ENCODE assay signal across 8 mouse cellular contexts in genomic region chr6:117878700-117879407, GRCm38 (mm10). TPM values are rescaled to one million over a fixed set of nuclear protein-coding genes. Genes with fewer than 3 reads are reported as not detected.
DNase-seq lines count a peak whose midpoint lies in the region; ATAC-seq and TF ChIP-seq lines count a peak whose summit lies in the region.

No protein-coding gene starts in this region.

- peaks cover 10 to 19% of the 10 kb centered on the region in 2 experiments for H3K4me1 ChIP-seq in MEL (ENCODE audit: control insufficient read depth in 1 of 2, insufficient read depth in 2 of 2, low read length in 2 of 2)
- peaks cover 8% of the 10 kb centered on the region; the same call in 1 of the 2 replicates for H3K4me1 ChIP-seq in embryonic facial prominence, embryonic 15.5 days

- no peak for TF ChIP-seq RAD21 in MEL (IDR thresholded peaks at IDR 0.05; ENCODE audit: low read depth, low read length)

- peak in 1 of 2 experiments; percentile 52; a peak in 2 of 4 replicates for TF ChIP-seq EP300 in MEL (IDR thresholded peaks at IDR 0.05; ENCODE audit: low read depth in 1 of 2, low read length in 2 of 2)

- H3K27me3 ChIP-seq in MEL (ENCODE audit: control insufficient read depth in 1 of 2, insufficient read depth in 2 of 2, low read length in 2 of 2) = no peaks in the 10 kb centered on the region
- no peaks in the 10 kb centered on the region for H3K27me3 ChIP-seq in embryonic facial prominence, embryonic 15.5 days

- DNase-seq in adrenal gland, postnatal 25 days = peak; percentile 79
- DNase-seq in adrenal gland, adult 2 months = no peak
- peak; percentile 98 for DNase-seq in MEL (ENCODE audit: low read depth, low spot score)
- peak; percentile 93 to 94 for DNase-seq in heart, postnatal 10 days
- DNase-seq in layer of hippocampus, adult 9-11 months = peak; percentile 94
- peak; percentile 94 for DNase-seq in lung, postnatal 25 days (ENCODE audit: low spot score)
- peak; percentile 75 for DNase-seq in right cerebral cortex, postnatal 14 days

- peak in 1 of 2 experiments; percentile 88 for TF ChIP-seq POLR2A in MEL (IDR thresholded peaks at IDR 0.05; ENCODE audit: control insufficient read depth in 1 of 2, insufficient read depth in 1 of 2, low read depth in 1 of 2, low read length in 2 of 2, poor library complexity in 1 of 2)

- H3K4me3 ChIP-seq in MEL (ENCODE audit: control insufficient read depth in 1 of 2, insufficient read depth in 1 of 2, low read depth in 2 of 2, low read length in 2 of 2) = peak overlapping the region; percentile 60 to 70
- H3K4me3 ChIP-seq in embryonic facial prominence, embryonic 15.5 days (replicated peaks) = peak overlapping the region; percentile 56

- peak; percentile 87 for ATAC-seq in embryonic facial prominence, embryonic 15.5 days (ENCODE audit: insufficient number of reproducible peaks, low FRiP score, low TSS enrichment, low read depth)

- no peaks in the 10 kb centered on the region for H3K9me3 ChIP-seq in MEL (replicated peaks; ENCODE audit: insufficient read depth, low read length)
- H3K9me3 ChIP-seq in embryonic facial prominence, embryonic 15.5 days (replicated peaks) = no peaks in the 10 kb centered on the region

- TF ChIP-seq CTCF in MEL (IDR thresholded peaks at IDR 0.05 in 2 of 3, conservative IDR thresholded peaks at IDR 0.05 in 1 of 3; ENCODE audit: control insufficient read depth in 1 of 3, insufficient read depth in 1 of 3, low read depth in 2 of 3, low read length in 3 of 3, poor library complexity in 1 of 3, severe bottlenecking in 1 of 3) = no peak

- WGBS in embryonic facial prominence, embryonic 15.5 days = 11% methylated on average over 26 of the region's 26 CpGs

- peaks cover 11% of the 10 kb centered on the region for H3K79me2 ChIP-seq in MEL (ENCODE audit: control insufficient read depth, insufficient read depth, low read length, poor library complexity)

- peak overlapping the region; percentile 96 for H3K9ac ChIP-seq in MEL (ENCODE audit: control insufficient read depth, low read depth, low read length, poor library complexity, severe bottlenecking)
- H3K9ac ChIP-seq in embryonic facial prominence, embryonic 15.5 days = peak overlapping the region; percentile 59

- H3K27ac ChIP-seq in MEL (ENCODE audit: control insufficient read depth, low read depth, low read length) = peak overlapping the region; percentile 99
- peak overlapping the region; percentile 100 for H3K27ac ChIP-seq in embryonic facial prominence, embryonic 15.5 days (replicated peaks)

- peak overlapping the region; percentile 68 for H3K4me2 ChIP-seq in embryonic facial prominence, embryonic 15.5 days (replicated peaks)

- peaks cover 0 to 22% of the 10 kb centered on the region in 2 experiments; a peak in 2 of 4 replicates for H3K36me3 ChIP-seq in MEL (ENCODE audit: control insufficient read depth in 1 of 2, insufficient read depth in 2 of 2, low read length in 2 of 2)
- no peaks in the 10 kb centered on the region for H3K36me3 ChIP-seq in embryonic facial prominence, embryonic 15.5 days

- intact Hi-C loops in heart, postnatal 10 days (cut with DNase I) = loop anchor here (1.0 to 5.0 kb wide), 3 partner anchors 37 to 44 kb away; partner anchors contain the start of gene Zfp637

TF ChIP-seq in MEL, 35 proteins besides CTCF, POLR2A, EP300 and RAD21:
- TF ChIP-seq TBP (IDR thresholded peaks at IDR 0.05; ENCODE audit: low read depth, low read length) (peak; percentile 63; the same call in 1 of the 2 replicates), UBTF (IDR thresholded peaks at IDR 0.05; ENCODE audit: borderline replicate concordance, insufficient read depth, low read depth, low read length) (no peak), ETS1 (IDR thresholded peaks at IDR 0.05; ENCODE audit: low read depth, low read length) (peak; percentile 69), MAFK (IDR thresholded peaks at IDR 0.05; ENCODE audit: borderline replicate concordance, low read depth, low read length) (no peak), GATA1 (IDR thresholded peaks at IDR 0.05; ENCODE audit: low read depth, low read length) (peak; percentile 69), TCF12 (IDR thresholded peaks at IDR 0.05; ENCODE audit: low read depth, low read length) (peak; percentile 63), HCFC1 (IDR thresholded peaks at IDR 0.05; ENCODE audit: low read depth, low read length) (peak; percentile 87), MAX (IDR thresholded peaks at IDR 0.05; ENCODE audit: low read length) (no peak), GABPA (IDR thresholded peaks at IDR 0.05; ENCODE audit: low read depth, low read length) (no peak), POLR2AphosphoS2 (IDR thresholded peaks at IDR 0.05; ENCODE audit: low read length) (peak; percentile 74), MEF2A (IDR thresholded peaks at IDR 0.05; ENCODE audit: extremely low read depth, insufficient replicate concordance, low read depth, low read length, poor library complexity, severe bottlenecking) (no peak), USF2 (IDR thresholded peaks at IDR 0.05; ENCODE audit: borderline replicate concordance in 1 of 2, insufficient read depth in 1 of 2, low read depth in 1 of 2, low read length in 2 of 2) (no peak), ELF1 (IDR thresholded peaks at IDR 0.05; ENCODE audit: low read depth, low read length) (peak; percentile 96), CHD1 (IDR thresholded peaks at IDR 0.05; ENCODE audit: low read depth, low read length) (peak; percentile 92), MXI1 (IDR thresholded peaks at IDR 0.05; ENCODE audit: low read depth, low read length) (no peak), MYB (IDR thresholded peaks at IDR 0.05; ENCODE audit: low read depth, low read length) (no peak), USF1 (IDR thresholded peaks at IDR 0.05; ENCODE audit: low read depth, low read length) (no peak), MAZ (IDR thresholded peaks at IDR 0.05; ENCODE audit: low read depth, low read length) (no peak), SIN3A (IDR thresholded peaks at IDR 0.05; ENCODE audit: low read length) (peak; percentile 42; the same call in 1 of the 2 replicates), ZNF384 (IDR thresholded peaks at IDR 0.05; ENCODE audit: low read depth, low read length) (no peak), RCOR1 (IDR thresholded peaks at IDR 0.05; ENCODE audit: low read depth, low read length) (peak; percentile 41; the same call in 1 of the 2 replicates), ZMIZ1 (IDR thresholded peaks at IDR 0.05; ENCODE audit: low read depth, low read length) (peak; percentile 84), MYC (IDR thresholded peaks at IDR 0.05; ENCODE audit: low read depth, low read length) (no peak), NRF1 (IDR thresholded peaks at IDR 0.05; ENCODE audit: insufficient read depth, low read depth, low read length, poor library complexity, severe bottlenecking) (no peak), KAT2A (conservative IDR thresholded peaks at IDR 0.05; ENCODE audit: low read depth, low read length) (peak; percentile 62), TAL1 (IDR thresholded peaks at IDR 0.05; ENCODE audit: low read length) (no peak; the same call in 1 of the 2 replicates), POLR2AphosphoS5 (IDR thresholded peaks at IDR 0.05; ENCODE audit: borderline replicate concordance, low read depth, low read length) (no peak), SMC3 (IDR thresholded peaks at IDR 0.05; ENCODE audit: low read depth, low read length) (no peak)

RNA-seq across cellular contexts. Expression of gene Zfp239, which starts 17.0 kb away (rescaled TPM):
- total RNA-seq in adrenal gland, postnatal 25 days (2021) = 3.0 and 4.3 TPM in 2 replicates
- 1 to 10 TPM; 1.8 to 3.1 TPM for total RNA-seq in adrenal gland, adult 2 months (2021)
- 0.61 and 0.83 TPM in 2 replicates for polyA plus RNA-seq in adrenal gland, adult 2 months (2012; rRNA removed)
- 17.9 and 20.4 TPM in 2 replicates for total RNA-seq in MEL (2012; rRNA removed)
- 10 to 100 TPM in 1 of 2 experiments, not detected in 1; 18.6 TPM for polyA plus RNA-seq in MEL (2012; ENCODE audit: insufficient read depth in 1 of 2, insufficient read length in 2 of 2, low read depth in 1 of 2, low replicate concordance in 2 of 2, missing spikeins in 1 of 2)
- polyA plus RNA-seq in embryonic facial prominence, embryonic 15.5 days (2015; fragmentation: Nextera tagmentation; extraction: Ambion mirVana) = 7.6 and 9.8 TPM in 2 replicates
- under 1 TPM; 0.41 to 0.57 TPM for total RNA-seq in heart, postnatal 10 days (2021)

RNA-seq across cellular contexts. Expression of gene Hnrnpf, which starts 21.3 kb away (rescaled TPM):
- total RNA-seq in adrenal gland, postnatal 25 days (2021) = 333 and 372 TPM in 2 replicates
- 100 to 1,000 TPM; 299 to 305 TPM for total RNA-seq in adrenal gland, adult 2 months (2021)
- 30.0 and 43.5 TPM in 2 replicates for polyA plus RNA-seq in adrenal gland, adult 2 months (2012; rRNA removed)
- total RNA-seq in MEL (2012; rRNA removed) = 868 and 882 TPM in 2 replicates
- 1,000 to 10,000 TPM in 1 of 2 experiments, 100 to 1,000 TPM in 1; 722 to 2,287 TPM for polyA plus RNA-seq in MEL (2012; ENCODE audit: insufficient read depth in 1 of 2, insufficient read length in 2 of 2, low read depth in 1 of 2, low replicate concordance in 2 of 2, missing spikeins in 1 of 2)
- polyA plus RNA-seq in embryonic facial prominence, embryonic 15.5 days (2015; fragmentation: Nextera tagmentation; extraction: Ambion mirVana) = 585 and 603 TPM in 2 replicates
- 100 to 1,000 TPM; 351 to 364 TPM for total RNA-seq in heart, postnatal 10 days (2021)

RNA-seq across cellular contexts. Expression of gene Zfp637, which starts 37.9 kb away (rescaled TPM):
- 36.1 and 37.0 TPM in 2 replicates for total RNA-seq in adrenal gland, postnatal 25 days (2021)
- 10 to 100 TPM; 30.8 to 38.1 TPM for total RNA-seq in adrenal gland, adult 2 months (2021)
- 13.1 and 18.3 TPM in 2 replicates for polyA plus RNA-seq in adrenal gland, adult 2 months (2012; rRNA removed)
- 41.5 and 52.4 TPM in 2 replicates for total RNA-seq in MEL (2012; rRNA removed)
- polyA plus RNA-seq in MEL (2012; ENCODE audit: insufficient read depth in 1 of 2, insufficient read length in 2 of 2, low read depth in 1 of 2, low replicate concordance in 2 of 2, missing spikeins in 1 of 2) = 10 to 100 TPM in 1 of 2 experiments, not detected in 1; 53.8 TPM
- polyA plus RNA-seq in embryonic facial prominence, embryonic 15.5 days (2015; fragmentation: Nextera tagmentation; extraction: Ambion mirVana) = 123 TPM in 2 replicates
- total RNA-seq in heart, postnatal 10 days (2021) = 10 to 100 TPM; 33.0 to 45.2 TPM

RNA-seq across cellular contexts. Expression of gene Fxyd4, which starts 58.6 kb away (rescaled TPM):
- not detected in 2 replicates for total RNA-seq in adrenal gland, postnatal 25 days (2021)
- not detected for total RNA-seq in adrenal gland, adult 2 months (2021)
- not detected in 2 replicates for polyA plus RNA-seq in adrenal gland, adult 2 months (2012; rRNA removed)
- not detected in 2 replicates for total RNA-seq in MEL (2012; rRNA removed)
- under 1 TPM in 1 of 2 experiments, not detected in 1; 0.22 TPM for polyA plus RNA-seq in MEL (2012; ENCODE audit: insufficient read depth in 1 of 2, insufficient read length in 2 of 2, low read depth in 1 of 2, low replicate concordance in 2 of 2, missing spikeins in 1 of 2)
- 3.4 and 4.4 TPM in 2 replicates for polyA plus RNA-seq in embryonic facial prominence, embryonic 15.5 days (2015; fragmentation: Nextera tagmentation; extraction: Ambion mirVana)
- total RNA-seq in heart, postnatal 10 days (2021) = not detected
